Mouse (Mus musculus): ENCODE results near the gene Ifitm6. TPM values are rescaled to one million over a fixed set of nuclear protein-coding genes. Genes with fewer than 3 reads are reported as not detected.
A peak's percentile ranks its signal among the peaks of the same experiment; 100 is the strongest.
"Not testable (repeated sequence)": the region's sequence is repeated elsewhere in the genome, so short reads cannot be mapped to it uniquely, and the experiment has no call there.

The Ifitm6 gene
- not detected for total RNA-seq (2021)
- long read RNA-seq, experiment 1, result 0 reads
- long read RNA-seq, experiment 2, result 0 reads

DNA sequence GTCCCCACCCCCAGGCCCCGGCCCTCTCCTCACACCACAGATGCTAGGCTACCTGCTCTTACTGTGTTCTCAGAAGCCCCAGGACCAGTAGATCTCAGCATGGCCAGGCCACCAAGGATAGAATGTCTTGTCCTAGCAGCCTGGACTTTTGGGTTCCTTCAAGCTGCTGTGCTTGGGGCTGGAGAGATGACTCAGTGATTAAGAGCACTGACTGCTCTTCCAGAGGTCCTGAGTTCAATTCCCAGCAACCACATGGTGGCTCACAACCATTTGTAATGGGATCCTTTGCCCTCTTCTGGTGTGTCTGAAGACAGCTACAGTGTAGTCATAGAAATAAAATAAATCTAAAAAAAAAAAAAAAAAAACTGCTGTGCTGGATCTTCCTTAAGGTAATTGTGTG lies at the start of gene Ifitm6:
TSS of gene Ifitm6 (minus strand) at position 101 of the 400 bp plus-strand sequence.
- DNase-seq; intact Hi-C loops (cut with DNase I): not testable (repeated sequence)

DNA sequence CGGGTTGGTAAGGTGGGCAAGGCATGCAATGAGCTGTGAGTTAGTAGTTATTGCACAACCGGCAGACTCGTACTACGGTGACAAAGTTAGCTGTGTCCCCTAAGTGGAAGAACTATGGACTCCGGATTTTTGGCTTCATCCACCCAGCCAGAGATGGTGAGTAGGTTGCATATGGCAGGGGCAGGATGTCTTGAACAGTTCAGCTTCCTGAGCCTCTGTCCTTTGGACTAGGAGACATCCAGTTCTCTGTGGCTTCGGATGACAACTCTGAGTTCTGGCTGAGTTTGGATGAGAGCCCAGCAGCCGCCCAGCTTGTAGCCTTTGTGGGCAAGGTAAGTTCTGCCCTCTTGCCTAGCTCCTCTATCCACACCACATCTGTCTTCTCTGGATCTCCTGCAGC lies 46.9 kb upstream of the Ifitm6 start:
- intact Hi-C loops (cut with DNase I), result no loop called here
- DNase-seq, result no peak

DNA sequence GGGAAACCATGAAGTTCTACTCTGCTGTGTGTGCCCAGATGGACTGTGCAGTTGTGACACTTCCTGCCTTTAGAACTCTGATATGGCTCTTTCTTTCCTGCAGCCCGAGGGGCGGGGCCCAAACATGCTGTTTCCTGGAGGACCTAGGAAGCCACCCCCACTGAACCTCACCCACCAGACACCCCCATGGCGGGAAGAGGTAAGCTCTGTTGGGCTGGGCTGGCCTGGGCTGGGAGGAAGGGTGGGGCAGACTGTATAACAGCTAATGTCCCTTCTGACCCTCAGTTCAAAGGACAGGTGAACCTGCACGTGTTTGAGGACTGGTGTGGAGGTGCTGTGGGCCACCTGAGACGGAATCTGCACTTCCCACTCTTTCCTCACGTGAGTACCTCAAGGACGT lies 46.5 kb upstream of the Ifitm6 start:
- no peak for DNase-seq
- intact Hi-C loops (cut with DNase I), result no loop called here

DNA sequence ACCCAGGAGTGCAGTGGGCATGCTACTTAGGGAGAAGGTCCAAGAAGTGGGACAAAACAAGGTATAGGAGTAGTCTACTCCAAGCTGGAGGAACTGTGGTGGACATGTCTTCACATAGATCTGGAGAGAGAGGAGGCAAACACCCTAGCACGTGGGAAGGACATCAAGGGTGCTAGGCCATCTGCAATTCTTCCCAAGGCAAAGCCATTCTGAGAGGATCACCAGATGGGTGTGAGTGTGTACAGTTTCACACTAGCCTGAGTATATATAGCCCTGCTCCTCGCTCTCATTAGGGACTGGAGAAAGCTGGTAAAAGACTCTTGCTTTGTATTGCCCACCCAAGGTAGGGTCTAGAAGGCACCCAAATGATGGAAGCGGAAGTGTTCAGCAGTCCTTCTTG lies 45.6 kb upstream of the Ifitm6 start:
- no peak for DNase-seq
- intact Hi-C loops (cut with DNase I), result no loop called here

DNA sequence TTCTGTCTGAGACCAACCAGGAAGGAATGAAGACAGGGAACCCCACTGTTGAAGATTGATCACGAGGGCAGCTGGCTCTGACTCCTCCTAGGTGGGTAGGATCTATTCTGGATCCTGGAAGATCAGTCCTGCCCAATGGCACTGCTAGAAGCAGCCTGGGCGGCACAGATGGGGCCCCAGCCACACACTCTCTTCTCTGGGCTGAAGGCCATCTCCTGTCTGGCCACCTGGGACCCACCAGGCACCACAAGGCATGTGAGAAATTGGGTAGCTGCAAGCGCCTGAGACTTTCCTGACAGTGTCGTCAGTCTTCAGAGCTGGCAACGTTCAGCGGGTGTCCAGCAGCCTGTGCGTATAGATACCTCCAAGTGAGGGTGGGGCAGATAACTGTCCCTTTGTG lies 44.8 kb upstream of the Ifitm6 start:
- intact Hi-C loops (cut with DNase I), result no loop called here

DNA sequence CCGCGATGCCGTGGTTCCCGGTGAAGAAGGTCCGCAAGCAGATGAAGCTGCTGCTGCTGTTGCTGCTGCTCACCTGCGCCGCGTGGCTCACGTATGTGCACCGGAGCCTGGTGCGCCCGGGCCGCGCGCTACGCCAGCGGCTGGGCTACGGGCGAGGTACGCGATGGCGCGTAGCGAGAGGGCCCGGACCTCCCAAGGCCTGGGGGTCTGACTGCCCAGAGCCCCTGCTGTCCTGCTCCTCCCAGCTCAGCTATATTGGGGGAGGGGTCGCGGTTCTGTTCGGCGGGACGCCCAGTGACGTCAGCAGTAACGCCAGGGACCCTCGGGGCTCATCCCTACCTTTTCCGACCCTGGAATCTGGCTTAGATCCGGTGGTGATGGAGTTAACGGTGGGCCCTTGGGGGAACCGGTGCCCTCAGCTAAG lies 43.6 kb upstream of the Ifitm6 start:
- no peak for DNase-seq
- intact Hi-C loops (cut with DNase I), result no loop called here

More for the DNA sequence above, 44.8 kb upstream of the Ifitm6 start:
- DNase-seq, result no peak

DNA sequence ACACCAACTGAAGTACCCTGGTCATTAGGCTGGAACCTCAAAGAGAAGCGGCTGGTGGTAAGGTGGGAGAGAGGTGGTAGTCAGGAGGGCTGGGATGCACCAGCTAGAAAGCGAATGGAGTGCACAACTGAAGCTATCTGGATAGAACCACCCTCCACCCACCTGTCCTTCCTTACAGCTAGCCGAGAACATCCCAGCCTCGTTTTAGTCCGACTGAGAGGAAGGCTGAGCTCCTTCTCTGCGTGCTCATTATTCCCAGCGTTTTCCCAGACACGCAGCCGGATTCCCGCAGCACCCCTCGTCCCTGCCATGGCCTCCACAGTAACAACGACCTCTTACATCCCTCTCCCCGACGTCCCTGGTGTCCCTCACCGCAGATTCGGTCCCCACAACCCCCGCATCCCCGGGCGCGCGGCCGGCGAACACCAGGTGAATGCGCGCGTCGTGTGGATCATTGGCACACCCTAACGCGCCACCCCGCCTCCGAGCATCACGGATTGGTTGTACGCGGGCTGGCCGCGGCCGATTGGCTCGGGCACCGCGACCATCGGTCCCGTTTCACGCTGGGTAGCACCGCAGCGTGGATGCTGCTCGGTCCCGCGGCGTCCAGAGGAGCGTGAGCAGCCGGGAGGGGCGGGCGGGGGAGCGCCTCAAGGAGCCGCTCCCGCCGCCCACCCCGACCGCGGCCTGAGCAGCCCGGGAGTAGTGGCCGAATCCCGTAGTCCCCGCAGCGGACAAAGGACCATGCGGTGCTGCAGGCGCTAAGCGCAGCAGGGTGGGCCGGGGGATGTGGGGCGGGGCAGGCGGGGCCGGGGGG lies 42.9 kb upstream of the Ifitm6 start, which contains the start of gene B4galnt4:
TSS of gene B4galnt4 (plus strand) at position 679 of the 817 bp plus-strand sequence.
- intact Hi-C loops (cut with DNase I), result no loop called here
- DNase-seq, result peak in 1 of 2 experiments; percentile 50

DNA sequence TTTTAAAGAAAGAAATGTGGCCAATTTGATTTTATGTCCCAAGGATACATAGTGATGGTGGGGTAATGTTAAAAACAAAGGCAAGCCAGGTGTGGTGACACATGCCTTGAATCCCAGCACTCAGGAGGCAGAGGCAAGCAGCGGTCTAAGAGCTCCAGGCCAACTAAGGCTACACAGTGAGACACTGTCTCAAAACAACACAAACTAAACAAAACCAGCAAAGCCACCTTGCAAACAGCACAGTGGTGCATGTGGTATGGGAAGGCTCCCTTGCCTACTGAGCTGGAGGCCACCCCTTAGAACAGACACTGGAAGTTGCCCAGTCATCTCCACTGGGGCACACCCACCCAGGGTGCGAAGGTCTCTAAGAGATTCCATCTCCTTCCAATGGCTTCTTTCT lies 42.2 kb upstream of the Ifitm6 start:
- DNase-seq, result no peak
- intact Hi-C loops (cut with DNase I), result no loop called here

DNA sequence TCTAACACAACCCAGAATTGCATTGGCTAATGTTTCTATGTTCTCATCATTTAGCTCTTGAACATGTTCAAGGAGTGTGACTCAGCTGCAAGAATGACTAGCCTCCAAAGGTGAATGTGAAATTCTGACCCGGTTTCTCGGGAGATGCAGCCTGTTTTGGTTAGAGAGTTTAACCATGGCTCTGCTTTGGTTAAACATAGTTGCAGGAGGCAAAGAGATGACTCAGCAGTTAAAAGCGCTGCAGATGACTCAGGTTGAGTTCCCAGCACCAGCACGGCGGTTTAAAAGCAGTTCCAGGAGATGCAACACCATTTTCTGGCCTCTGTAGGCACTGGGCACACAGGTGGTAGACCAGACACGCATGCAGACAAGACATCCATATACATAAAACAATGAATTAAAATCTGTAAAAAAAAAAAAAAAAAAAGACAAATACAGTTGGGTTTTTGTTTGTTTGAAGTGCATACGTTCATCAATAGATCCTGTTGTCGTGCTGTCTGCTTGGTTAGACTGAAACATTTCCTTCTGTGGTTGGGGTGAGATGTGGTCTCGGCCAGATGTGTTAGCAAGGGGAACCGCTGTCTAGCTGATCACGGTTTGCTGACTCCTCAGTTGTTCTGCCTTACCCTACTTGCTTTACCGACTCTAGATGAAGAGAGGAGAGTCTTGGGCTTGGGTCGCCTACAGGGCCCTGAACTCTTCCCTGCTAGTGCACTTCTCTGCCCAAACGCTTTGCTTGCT lies 41.0 kb upstream of the Ifitm6 start:
- DNase-seq, result no peak

DNA sequence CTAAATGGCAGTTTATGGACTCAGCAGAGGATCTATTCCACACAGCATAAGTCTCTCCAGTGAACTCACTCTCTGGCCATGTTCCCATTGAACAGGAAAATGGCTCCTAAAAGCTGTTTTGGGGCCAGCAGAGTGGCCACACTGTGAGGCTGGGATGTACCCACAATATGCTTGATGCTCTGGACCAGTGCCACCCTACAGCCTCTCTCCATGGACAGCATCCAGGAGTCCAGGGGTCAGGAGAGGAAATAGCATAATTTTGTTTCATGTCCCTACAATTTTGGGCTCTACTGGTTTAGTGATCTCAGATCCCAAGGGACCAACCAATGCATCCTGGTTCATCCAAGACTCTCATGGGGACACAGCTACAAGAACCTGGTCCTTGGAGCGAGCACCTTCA lies 39.8 kb upstream of the Ifitm6 start:
- intact Hi-C loops (cut with DNase I), result no loop called here
- DNase-seq, result no peak

More for the DNA sequence above, 41.0 kb upstream of the Ifitm6 start:
- intact Hi-C loops (cut with DNase I), result no loop called here

DNA sequence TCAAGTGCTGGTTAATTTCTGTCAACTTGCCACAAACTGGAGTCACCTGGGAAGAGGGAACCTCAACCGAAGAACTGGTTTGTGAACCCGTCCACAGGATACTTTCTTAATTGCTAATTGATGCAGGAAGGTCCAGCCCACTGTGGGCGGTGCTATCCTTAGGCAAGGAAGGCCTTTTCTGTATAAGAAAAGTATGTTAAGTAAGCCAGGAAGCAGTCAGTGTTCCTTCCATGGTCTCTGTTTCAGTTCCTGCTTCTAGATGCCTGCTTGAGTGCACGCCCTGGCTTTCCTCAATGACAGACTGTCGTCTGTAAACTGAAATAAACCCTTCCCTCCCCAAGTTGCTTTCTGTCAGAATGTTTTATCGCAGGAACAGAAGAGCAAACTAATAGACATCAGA lies 39.3 kb upstream of the Ifitm6 start:
- no peak for DNase-seq
- intact Hi-C loops (cut with DNase I), result no loop called here

DNA sequence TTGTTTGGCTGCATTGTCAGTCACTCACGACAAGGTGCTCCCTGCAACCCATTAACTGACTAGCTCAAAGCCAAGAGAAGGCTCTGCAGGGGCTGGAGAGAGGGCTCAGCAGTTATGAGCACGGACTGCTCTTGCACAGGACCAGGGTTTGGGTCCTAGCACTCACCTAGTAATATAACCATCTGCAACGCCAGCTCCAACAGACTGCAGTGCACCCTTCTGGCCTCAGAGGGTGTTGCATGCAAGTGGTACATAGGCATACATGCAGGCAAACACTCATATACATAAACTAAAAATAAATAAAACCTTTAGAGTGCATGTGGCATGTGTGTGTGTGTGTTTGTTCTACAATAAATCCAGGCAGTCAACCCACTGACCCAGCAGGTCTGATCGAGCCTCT lies 38.1 kb upstream of the Ifitm6 start:
- no peak for DNase-seq
- intact Hi-C loops (cut with DNase I), result no loop called here

DNA sequence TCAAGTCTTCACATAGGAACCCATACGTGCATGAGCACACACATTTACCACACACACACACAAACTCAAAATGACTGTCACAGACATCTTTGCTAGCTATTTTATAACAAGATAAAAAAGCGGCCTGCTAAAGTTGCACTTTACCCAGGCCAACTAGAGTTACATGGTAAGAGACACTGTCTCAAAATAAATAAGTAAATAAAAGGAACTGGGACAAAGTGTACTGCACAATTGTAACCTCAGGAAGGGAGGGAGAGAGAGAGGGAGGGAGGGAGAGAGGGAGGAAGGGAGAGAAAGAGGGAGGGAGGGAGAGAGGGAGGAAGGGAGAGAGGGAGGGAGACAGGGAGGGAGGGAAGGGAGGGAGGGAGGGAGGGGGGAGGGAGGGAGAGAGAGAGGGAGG lies 34.7 kb upstream of the Ifitm6 start:
- intact Hi-C loops (cut with DNase I), result no loop called here
- DNase-seq, result no peak

DNA sequence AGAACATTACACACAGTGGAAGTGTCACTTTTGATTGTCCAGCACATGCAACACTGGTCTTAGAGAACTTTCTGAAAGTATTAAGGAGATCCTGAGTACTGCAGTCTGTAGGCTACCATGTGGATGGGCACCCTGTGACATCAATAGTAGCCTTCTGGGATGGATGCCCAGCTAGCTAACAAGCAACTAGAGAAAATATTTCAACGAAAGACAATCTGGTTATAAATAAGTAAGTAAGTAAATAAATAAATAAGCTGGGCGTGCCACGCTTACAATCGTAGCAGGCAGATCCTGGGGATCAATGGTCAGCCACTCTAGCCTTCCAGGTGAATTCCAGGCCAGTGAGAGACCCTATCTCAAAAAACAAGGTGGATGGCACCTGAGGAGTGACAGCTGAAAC lies 34.3 kb upstream of the Ifitm6 start:
- intact Hi-C loops (cut with DNase I), result no loop called here
- no peak for DNase-seq

DNA sequence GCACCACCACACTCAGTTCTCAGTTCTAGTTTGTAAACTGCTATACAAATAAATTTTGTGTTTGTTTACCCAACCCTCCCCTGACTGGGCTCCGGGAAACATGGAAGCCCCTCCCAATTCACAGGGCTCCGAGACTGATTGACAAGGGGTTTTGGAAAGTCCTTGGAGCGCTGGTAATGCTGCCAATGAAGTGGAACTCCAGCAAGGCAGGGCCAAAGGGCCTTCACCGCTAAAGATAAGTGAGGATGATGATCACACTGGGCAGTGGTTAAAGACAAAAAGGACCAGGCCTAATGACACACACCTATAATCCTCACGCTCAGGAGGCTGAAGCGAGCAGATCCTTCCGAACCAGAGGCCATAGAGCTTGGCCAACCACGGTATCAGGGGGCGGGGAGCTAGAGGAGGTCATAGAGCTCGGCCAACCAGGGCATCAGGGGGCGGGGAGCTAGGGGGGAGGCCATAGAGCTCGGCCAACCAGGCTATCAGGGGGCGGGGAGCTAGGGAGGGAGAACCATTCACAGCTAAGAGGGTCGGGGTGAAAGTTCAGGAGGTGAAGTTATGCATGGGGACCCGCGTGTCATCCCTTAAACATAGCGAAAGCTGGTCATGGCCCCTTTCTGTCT lies 33.4 kb upstream of the Ifitm6 start:
- no peak for DNase-seq
- intact Hi-C loops (cut with DNase I), result no loop called here

DNA sequence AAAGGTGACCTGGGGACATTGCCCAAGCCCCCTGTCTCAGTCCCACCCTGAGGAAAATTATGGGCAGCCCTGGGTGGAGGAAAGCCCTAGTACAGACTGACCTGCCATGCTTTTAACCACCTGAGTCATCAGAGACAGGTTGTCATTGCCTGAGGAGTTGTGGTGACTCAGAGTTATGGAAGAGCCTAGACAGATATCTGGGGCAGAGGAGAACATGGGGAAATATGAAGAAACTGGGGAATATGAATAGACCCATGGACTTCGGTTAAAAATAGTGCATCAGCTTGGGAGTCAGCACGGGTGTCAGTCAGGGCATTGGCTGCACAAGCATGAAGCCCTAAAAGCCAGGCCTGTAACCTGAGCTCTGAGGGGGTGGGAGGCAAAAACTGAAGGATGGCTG lies 31.6 kb upstream of the Ifitm6 start:
- intact Hi-C loops (cut with DNase I), result loop anchor here (5.0 kb wide), 2 partner anchors 92 to 207 kb away; partner anchors contain the start of genes Gm45717 and Ifitm2
- DNase-seq, result no peak

DNA sequence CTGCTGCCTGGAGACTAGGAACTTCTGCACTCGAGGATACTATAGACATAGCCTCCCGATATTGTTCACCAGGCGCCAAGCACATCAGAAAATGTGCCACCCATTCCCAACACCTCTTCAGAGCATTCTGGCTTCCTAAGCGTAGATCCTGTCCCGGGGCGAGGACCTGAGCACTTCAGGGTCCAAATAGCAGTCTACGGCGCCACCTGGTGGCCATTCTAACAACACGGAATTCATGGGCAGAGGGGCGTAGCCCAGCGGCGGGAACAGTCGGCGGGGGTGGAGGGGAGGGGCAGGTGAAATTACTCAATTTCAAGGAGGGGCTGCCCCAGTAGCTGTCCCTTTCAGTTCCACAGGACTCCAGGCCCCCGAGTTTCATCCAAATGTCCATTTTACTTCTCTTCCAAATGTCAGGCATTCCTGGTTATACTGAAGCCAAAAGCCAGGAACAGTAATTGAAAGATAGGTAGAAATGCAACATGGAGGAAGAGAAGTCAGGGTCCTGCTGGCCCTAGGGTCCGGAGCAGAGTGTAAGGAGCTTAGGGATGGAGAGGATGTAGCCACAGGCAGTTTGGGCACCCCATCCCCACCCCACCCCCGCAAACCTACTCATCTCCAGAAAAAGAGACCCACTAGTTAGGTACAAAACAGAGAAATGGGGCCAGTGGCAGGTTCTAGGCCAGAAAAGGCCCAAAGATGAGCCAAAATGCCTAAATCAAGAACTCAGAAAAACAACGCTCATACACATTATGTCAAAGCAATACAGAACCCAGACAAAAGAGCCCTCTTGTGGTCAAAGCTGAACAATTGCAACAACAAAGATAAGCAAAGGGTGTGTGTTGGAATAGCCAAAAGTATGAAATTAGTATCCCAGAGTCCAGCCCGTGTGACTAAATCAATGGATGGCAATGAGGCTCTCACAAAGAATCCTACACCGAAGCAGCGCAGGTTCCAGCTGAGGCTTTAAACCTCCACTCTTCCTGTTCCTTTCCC lies 30.8 kb upstream of the Ifitm6 start:
- intact Hi-C loops (cut with DNase I), result loop anchor here (5.0 kb wide), 2 partner anchors 91 to 206 kb away; partner anchors contain the start of genes Gm45717 and Ifitm2
- DNase-seq, result peak; percentile 90 to 91

DNA sequence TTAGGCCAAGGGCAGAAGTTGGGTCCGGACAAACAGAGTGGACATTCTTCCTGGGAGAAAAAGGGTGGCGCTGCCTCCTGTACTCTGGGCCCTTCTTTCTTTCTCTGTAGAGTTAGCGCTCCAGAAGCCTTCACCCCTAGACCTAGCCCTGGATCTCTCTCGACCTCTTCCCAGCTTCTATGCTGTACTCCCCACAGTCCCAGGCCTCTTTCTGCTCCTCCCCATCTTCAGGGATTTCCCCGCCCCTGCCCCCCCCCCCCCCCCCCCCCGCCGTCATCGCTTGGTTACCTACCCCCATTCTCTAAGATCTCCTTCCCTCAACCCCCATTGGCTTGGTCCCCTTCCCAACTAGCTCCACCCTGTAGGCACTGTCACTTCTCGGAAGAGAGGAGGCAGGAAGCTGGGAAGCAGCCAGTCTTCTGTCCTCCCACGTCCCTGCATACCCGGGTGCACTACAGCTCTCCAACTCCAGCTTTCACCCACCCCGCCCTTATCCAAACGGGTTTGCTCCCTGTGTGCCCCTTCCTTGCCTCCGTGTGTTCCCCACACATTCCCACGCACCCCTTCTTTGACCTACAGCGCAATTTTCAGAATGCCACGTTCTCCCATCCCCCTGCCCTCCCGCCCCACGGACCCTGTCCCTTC lies 30.0 kb upstream of the Ifitm6 start:
- peak; percentile 71 to 84 for DNase-seq
- intact Hi-C loops (cut with DNase I), result loop anchor here (2.0 to 5.0 kb wide), 4 partner anchors 39 to 205 kb away; partner anchors contain the start of genes Gm45717 and Ifitm2

DNA sequence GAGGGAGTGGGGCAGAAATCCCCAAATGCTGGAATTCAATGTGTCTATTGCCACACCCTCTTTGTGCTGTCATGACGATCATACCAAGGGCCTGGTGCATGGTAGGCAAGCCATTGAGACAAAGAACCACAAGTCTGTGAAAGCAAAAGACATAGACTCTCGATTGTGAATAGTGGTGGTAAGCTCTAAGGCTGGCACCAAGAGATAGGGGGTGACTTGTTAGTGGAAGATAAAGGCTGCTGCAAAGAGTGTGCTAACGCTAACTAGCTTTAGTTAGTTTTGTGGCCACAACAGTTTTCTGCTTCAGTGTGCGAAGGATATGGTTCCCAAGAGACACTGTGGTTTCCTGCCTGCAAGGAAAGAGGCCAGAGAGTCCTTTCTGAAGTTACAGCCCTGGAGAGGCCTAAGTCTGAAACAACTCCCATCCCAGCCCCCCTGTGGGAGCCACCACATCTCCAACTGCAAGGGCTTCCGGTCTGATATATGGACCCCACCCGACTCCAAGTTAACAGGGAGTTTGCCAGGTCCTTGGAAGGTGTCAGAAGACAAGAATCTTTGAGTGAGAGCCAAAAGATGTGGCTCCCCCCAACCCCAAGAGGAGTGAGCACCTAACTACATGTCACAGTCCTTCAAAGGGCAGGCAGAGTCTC lies 29.3 kb upstream of the Ifitm6 start:
- no peak for DNase-seq
- intact Hi-C loops (cut with DNase I), result loop anchor here (2.0 to 5.0 kb wide), 4 partner anchors 38 to 205 kb away; partner anchors contain the start of genes Gm45717 and Ifitm2

Measured in gastrocnemius, postnatal 36 days (tissue).